Mouse (Mus musculus): ENCODE results near the gene Trib2. TPM values are rescaled to one million over a fixed set of nuclear protein-coding genes. Genes with fewer than 3 reads are reported as not detected.

Trib2 gene
- polyA plus RNA-seq, 1 experiment from 2014 or later = 5.2 TPM

DNA sequence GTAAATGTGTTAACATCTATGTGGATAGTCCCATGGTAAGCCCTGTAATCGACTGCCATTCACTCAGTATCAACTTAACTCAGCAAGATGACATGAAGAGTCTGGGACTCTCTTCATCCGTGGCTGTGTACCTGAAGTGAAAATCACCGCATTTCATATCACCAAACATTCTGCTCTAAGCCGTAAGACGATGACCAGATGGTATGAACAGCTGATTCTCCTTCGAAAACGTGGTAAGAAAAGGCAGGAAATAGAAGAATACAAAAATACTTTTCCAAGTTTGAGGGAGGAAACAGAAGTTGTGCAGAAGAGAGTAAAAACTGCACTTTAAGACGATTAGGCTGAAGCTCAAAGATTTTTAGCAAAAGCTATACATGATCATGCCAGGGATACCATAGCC lies 59.4 kb downstream of the Trib2 start:
- H3K36me3 ChIP-seq = no peaks in the 10 kb centered on the region
- H3K9ac ChIP-seq = no peak overlapping the region
- WGBS (ENCODE audit: insufficient replicate concordance) = 61% methylated on average over 8 of the region's 8 CpGs
- no peak overlapping the region for H3K27ac ChIP-seq
- ATAC-seq = no peak
- H3K4me3 ChIP-seq = no peak overlapping the region
- H3K4me2 ChIP-seq = no peak overlapping the region
- H3K9me3 ChIP-seq (replicated peaks) = no peaks in the 10 kb centered on the region
- H3K4me1 ChIP-seq = no peaks in the 10 kb centered on the region
- H3K27me3 ChIP-seq (replicated peaks) = no peaks in the 10 kb centered on the region

GRCm38 (mm10) chr12:15755030-15755690 lies 61.6 kb downstream of the Trib2 start:
- Histone ChIP-seq H3K4me3 (no peak overlapping the region), H3K36me3 (no peaks in the 10 kb centered on the region), H3K27ac (no peak overlapping the region), H3K27me3 (replicated peaks) (no peaks in the 10 kb centered on the region), H3K4me1 (no peaks in the 10 kb centered on the region), H3K9me3 (replicated peaks) (no peaks in the 10 kb centered on the region), H3K4me2 (no peak overlapping the region), H3K9ac (no peak overlapping the region)
- ATAC-seq = no peak
- WGBS (ENCODE audit: insufficient replicate concordance) = 44% methylated on average over 2 of the region's 2 CpGs

DNA sequence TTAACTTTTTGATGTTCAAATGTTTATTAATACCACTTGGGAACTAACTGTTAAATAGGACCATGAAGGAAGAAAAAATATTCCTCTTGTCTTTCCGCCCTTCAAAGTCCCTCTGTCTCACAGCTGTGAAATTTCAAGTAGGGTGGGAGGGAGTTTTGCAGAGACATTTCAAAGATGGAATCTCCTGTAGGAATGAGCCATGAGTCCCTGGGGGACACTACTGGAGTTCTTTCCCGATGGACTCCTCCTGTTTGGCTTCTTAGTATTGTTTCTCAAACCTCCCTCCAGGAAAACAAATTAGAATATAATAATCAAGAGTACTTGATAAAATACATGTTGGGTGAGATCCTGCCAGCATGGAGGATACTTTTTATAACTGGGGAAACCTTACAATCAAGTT lies 62.1 kb downstream of the Trib2 start:
- no peaks in the 10 kb centered on the region for H3K9me3 ChIP-seq (replicated peaks)
- H3K4me3 ChIP-seq = no peak overlapping the region
- H3K27ac ChIP-seq = no peak overlapping the region
- no peaks in the 10 kb centered on the region for H3K36me3 ChIP-seq
- H3K27me3 ChIP-seq (replicated peaks) = no peaks in the 10 kb centered on the region
- WGBS (ENCODE audit: insufficient replicate concordance) = 69% methylated on average over 2 of the region's 2 CpGs
- no peak overlapping the region for H3K9ac ChIP-seq
- H3K4me1 ChIP-seq = no peaks in the 10 kb centered on the region
- no peak overlapping the region for H3K4me2 ChIP-seq
- ATAC-seq = no peak

GRCm38 (mm10) chr12:15749646-15750195 lies 67.0 kb downstream of the Trib2 start:
- H3K4me1 ChIP-seq = no peaks in the 10 kb centered on the region
- H3K36me3 ChIP-seq = no peaks in the 10 kb centered on the region
- H3K9me3 ChIP-seq (replicated peaks) = no peaks in the 10 kb centered on the region
- H3K4me3 ChIP-seq = no peak overlapping the region
- no peak overlapping the region for H3K4me2 ChIP-seq
- no peak overlapping the region for H3K9ac ChIP-seq
- H3K27ac ChIP-seq = no peak overlapping the region
- no peak for ATAC-seq
- WGBS (ENCODE audit: insufficient replicate concordance) = 53% methylated on average over 4 of the region's 4 CpGs
- no peaks in the 10 kb centered on the region for H3K27me3 ChIP-seq (replicated peaks)

DNA sequence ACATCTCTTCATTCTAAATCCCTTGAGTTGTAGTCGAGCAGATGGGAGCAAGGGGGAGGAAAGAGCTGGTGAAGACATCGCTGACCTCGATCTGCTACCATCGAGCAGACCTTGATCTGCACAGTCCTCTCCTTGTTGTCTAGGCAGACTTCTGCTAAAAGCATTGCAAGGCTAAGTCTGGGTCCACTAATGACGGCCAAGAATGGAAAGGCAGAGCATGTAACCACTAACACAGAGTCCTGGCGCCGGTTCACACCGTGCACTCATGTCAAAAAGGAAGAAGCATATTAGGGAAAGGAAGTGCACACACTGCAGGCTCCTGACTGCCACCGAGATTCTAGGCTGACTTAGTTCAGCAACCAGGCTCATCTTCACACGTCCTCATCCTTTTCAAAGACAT lies 71.0 kb downstream of the Trib2 start:
- Histone ChIP-seq H3K27me3 (replicated peaks) (no peaks in the 10 kb centered on the region), H3K4me3 (no peak overlapping the region), H3K9ac (no peak overlapping the region), H3K9me3 (replicated peaks) (no peaks in the 10 kb centered on the region), H3K4me2 (no peak overlapping the region), H3K4me1 (no peaks in the 10 kb centered on the region), H3K36me3 (no peaks in the 10 kb centered on the region), H3K27ac (no peak overlapping the region)
- WGBS (ENCODE audit: insufficient replicate concordance) = 52% methylated on average over 10 of the region's 10 CpGs
- no peak for ATAC-seq

Small RNA genes within 50 kb of the gene (microRNA-seq; reads per million reads assigned to microRNA genes)
- not detected for gene Mir6387
